Mouse (Mus musculus): Measurements from ENCODE around the gene Gm40193. TPM values are rescaled to one million over a fixed set of nuclear protein-coding genes. Genes with fewer than 3 reads are reported as not detected.
"Not testable (repeated sequence)": the region's sequence is repeated elsewhere in the genome, so short reads cannot be mapped to it uniquely, and the experiment has no call there.

Gm40193 gene
- polyA plus RNA-seq, 1 experiment from 2014 or later, result not detected

DNA sequence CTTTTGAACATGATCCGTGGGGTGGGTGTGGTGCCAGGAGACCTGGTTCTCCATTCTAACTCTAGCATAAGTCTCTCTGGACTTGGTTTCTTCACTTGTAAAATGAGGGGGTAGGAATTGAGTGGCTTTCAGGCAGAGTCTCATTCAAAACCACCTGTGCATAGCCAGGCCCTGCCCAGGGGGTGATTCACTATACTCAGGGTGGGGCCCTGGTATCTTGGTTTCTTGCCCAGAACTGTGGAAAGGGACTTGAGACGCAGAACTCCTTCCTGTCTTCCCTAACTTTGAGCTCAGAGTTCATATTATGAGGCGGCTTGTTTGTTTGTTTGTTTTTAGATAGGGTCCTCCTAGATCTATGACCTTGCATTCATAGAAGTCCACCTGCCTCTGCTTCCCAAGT is 44.5 kb upstream of the Gm40193 start:
- Histone ChIP-seq H3K27me3 (ENCODE audit: insufficient read depth, low read length) (no peaks in the 10 kb centered on the region), H3K4me2 (ENCODE audit: low read depth, low read length) (no peak overlapping the region), H3K9me3 (ENCODE audit: low read length) (no peaks in the 10 kb centered on the region), H3K4me1 (ENCODE audit: insufficient read depth) (peaks cover 39% of the 10 kb centered on the region), H3K27ac (ENCODE audit: low read depth) (no peak overlapping the region), H3K9ac (replicated peaks) (no peak overlapping the region), H3K36me3 (replicated peaks; ENCODE audit: insufficient read depth, low read length) (no peaks in the 10 kb centered on the region), H3K4me3 (ENCODE audit: low read depth, low read length) (no peak overlapping the region)
- DNase-seq (no peak), ATAC-seq (no peak)
- no peak for TF ChIP-seq CTCF (IDR thresholded peaks at IDR 0.05; ENCODE audit: low read depth)
- TF ChIP-seq EP300 (IDR thresholded peaks at IDR 0.05; ENCODE audit: low read depth), result no peak
- WGBS (ENCODE audit: insufficient replicate concordance), result 59% methylated on average over 3 of the region's 3 CpGs

DNA sequence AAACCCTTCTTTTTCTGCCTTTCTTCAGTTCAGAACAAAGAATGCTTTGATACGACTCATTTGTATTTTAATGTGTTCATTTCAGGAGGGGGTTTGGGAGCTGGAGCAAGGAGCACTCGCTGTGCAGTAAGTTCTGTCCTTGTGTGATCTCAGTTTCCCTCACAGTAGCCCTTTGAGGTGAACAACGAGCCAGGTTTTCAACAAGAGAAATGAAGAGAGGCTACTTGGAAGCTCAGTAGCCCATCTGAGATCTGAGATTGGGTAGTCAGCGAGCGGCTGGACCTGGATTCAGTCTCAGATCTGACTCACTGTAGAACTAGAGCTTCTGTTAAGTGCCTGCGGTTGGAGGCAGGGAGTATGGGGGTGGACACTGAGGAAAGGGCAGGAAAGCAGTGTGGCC is 41.1 kb upstream of the Gm40193 start:
- no peak for ATAC-seq
- no peak for DNase-seq
- no peak overlapping the region for H3K9ac ChIP-seq (replicated peaks)
- H3K4me2 ChIP-seq (ENCODE audit: low read depth, low read length), result no peak overlapping the region
- no peak overlapping the region for H3K27ac ChIP-seq (ENCODE audit: low read depth)
- H3K36me3 ChIP-seq (replicated peaks; ENCODE audit: insufficient read depth, low read length), result no peaks in the 10 kb centered on the region
- 82% methylated on average over 6 of the region's 6 CpGs for WGBS (ENCODE audit: insufficient replicate concordance)
- H3K27me3 ChIP-seq (ENCODE audit: insufficient read depth, low read length), result no peaks in the 10 kb centered on the region
- TF ChIP-seq EP300 (IDR thresholded peaks at IDR 0.05; ENCODE audit: low read depth) (no peak), CTCF (IDR thresholded peaks at IDR 0.05; ENCODE audit: low read depth) (no peak)
- peaks cover 28% of the 10 kb centered on the region for H3K4me1 ChIP-seq (ENCODE audit: insufficient read depth)
- no peak overlapping the region for H3K4me3 ChIP-seq (ENCODE audit: low read depth, low read length)
- H3K9me3 ChIP-seq (ENCODE audit: low read length), result no peaks in the 10 kb centered on the region

DNA sequence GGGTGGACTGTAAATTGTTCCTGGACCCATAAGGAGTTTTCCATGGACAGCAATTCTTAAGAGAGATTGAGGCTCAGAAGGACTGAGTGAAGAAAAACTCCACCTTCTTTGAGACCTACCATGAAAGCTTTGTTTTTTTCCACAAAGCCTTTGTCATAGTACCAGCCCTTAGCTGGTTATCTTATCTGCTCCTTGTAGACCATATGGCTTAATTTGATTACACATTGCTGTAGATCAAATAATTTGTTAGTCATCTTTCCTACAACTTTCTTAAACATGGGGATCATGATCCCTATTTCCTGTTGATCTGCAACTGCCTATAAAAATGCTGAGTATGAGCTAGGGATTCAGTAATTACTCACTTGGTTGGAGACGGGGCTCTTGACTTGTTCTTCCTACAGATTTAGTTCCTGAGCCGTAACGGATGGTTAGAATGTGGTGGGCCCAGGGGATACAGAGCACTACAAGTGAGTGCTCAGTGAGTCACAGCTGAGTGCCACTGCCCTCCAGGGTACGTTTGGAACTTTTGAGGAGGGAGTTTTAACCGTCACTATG is 39.7 kb upstream of the Gm40193 start:
- Histone ChIP-seq H3K27me3 (ENCODE audit: insufficient read depth, low read length) (no peaks in the 10 kb centered on the region), H3K4me1 (ENCODE audit: insufficient read depth) (peaks cover 21% of the 10 kb centered on the region), H3K9me3 (ENCODE audit: low read length) (no peaks in the 10 kb centered on the region), H3K4me2 (ENCODE audit: low read depth, low read length) (no peak overlapping the region), H3K36me3 (replicated peaks; ENCODE audit: insufficient read depth, low read length) (no peaks in the 10 kb centered on the region), H3K27ac (ENCODE audit: low read depth) (peak overlapping the region; percentile 39; the same call in 1 of the 2 replicates), H3K9ac (replicated peaks) (no peak overlapping the region), H3K4me3 (ENCODE audit: low read depth, low read length) (no peak overlapping the region)
- WGBS (ENCODE audit: insufficient replicate concordance), result 44% methylated on average over 5 of the region's 5 CpGs
- DNase-seq (no peak), ATAC-seq (peak; percentile 47; the same call in 1 of the 2 replicates)
- TF ChIP-seq EP300 (IDR thresholded peaks at IDR 0.05; ENCODE audit: low read depth), result peak; percentile 62; the same call in 1 of the 2 replicates
- no peak for TF ChIP-seq CTCF (IDR thresholded peaks at IDR 0.05; ENCODE audit: low read depth)

DNA sequence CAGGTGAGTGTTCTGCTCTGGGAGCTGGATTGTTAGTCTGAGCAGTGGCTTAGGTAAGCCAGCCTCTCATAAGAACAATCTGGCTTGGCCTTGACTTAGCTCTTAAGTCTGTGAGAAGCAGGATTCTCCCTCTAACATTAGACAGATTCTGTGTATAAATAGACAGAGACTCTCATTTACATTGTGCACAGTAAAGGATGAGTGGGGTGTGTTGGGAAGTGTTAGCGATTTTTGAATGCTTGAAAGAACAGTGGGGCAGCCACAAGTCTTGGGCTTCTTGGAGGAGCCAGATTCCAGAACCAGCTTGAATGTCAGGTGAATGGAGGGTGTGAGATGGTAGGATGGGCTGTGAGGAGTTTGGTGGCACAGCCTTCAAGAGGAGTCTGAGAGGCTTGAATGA is 38.9 kb upstream of the Gm40193 start:
- TF ChIP-seq CTCF (IDR thresholded peaks at IDR 0.05; ENCODE audit: low read depth) (no peak), EP300 (IDR thresholded peaks at IDR 0.05; ENCODE audit: low read depth) (no peak)
- DNase-seq (no peak), ATAC-seq (no peak)
- Histone ChIP-seq H3K27me3 (ENCODE audit: insufficient read depth, low read length) (no peaks in the 10 kb centered on the region), H3K4me1 (ENCODE audit: insufficient read depth) (peaks cover 16% of the 10 kb centered on the region), H3K4me3 (ENCODE audit: low read depth, low read length) (no peak overlapping the region), H3K9me3 (ENCODE audit: low read length) (no peaks in the 10 kb centered on the region), H3K9ac (replicated peaks) (no peak overlapping the region), H3K4me2 (ENCODE audit: low read depth, low read length) (no peak overlapping the region), H3K27ac (ENCODE audit: low read depth) (no peak overlapping the region), H3K36me3 (replicated peaks; ENCODE audit: insufficient read depth, low read length) (no peaks in the 10 kb centered on the region)
- WGBS (ENCODE audit: insufficient replicate concordance), result 90% methylated on average over 1 of the region's 1 CpGs

DNA sequence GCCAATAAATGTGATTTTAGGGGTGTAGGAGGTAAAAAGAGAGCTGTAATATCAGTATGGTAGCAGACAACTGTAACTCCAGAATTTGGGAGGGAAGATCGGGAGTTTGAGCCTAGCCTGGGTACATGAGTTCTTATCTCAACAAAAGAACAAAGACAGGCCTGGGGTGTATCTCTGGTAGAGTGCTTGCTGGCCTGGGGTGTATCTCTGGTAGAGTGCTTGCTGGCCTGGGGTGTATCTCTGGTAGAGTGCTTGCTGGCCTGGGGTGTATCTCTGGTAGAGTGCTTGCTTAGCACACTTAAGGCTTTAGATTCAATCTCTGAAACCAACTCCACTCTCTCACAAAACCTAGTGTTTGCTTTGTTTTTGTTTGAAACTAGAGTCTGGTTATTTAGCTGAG is 37.9 kb upstream of the Gm40193 start:
- not testable (repeated sequence) for H3K27me3 ChIP-seq (ENCODE audit: insufficient read depth, low read length); ATAC-seq; H3K4me3 ChIP-seq (ENCODE audit: low read depth, low read length); H3K9ac ChIP-seq (replicated peaks); H3K9me3 ChIP-seq (ENCODE audit: low read length); H3K36me3 ChIP-seq (replicated peaks; ENCODE audit: insufficient read depth, low read length); DNase-seq; H3K4me2 ChIP-seq (ENCODE audit: low read depth, low read length); H3K27ac ChIP-seq (ENCODE audit: low read depth)
- peaks cover 11% of the 10 kb centered on the region for H3K4me1 ChIP-seq (ENCODE audit: insufficient read depth)
- 52% methylated on average over 1 of the region's 1 CpGs for WGBS (ENCODE audit: insufficient replicate concordance)

DNA sequence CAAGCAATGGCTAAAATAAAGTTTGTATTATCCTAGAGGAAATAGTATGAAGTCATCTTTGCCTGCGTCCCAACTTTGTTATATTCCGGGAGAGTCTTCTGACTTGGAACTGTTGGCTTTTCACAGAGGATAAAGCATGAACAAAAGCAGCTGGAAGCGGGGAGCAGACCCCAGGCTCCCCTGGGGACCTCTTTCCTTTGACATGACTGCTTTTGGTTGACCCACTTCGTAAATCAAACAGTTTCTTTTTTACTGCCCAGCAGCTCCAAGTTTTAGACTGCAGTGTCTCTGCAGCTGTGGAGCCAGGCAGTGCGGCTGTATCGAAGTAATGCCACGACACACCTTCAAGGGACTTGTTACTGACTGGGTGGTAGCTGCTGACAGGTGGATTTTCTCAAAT is 33.8 kb upstream of the Gm40193 start:
- Histone ChIP-seq H3K9ac (replicated peaks) (no peak overlapping the region), H3K27me3 (ENCODE audit: insufficient read depth, low read length) (no peaks in the 10 kb centered on the region), H3K4me3 (ENCODE audit: low read depth, low read length) (no peak overlapping the region), H3K4me2 (ENCODE audit: low read depth, low read length) (no peak overlapping the region), H3K4me1 (ENCODE audit: insufficient read depth) (peaks cover 24% of the 10 kb centered on the region), H3K27ac (ENCODE audit: low read depth) (no peak overlapping the region), H3K9me3 (ENCODE audit: low read length) (no peaks in the 10 kb centered on the region), H3K36me3 (replicated peaks; ENCODE audit: insufficient read depth, low read length) (no peaks in the 10 kb centered on the region)
- WGBS (ENCODE audit: insufficient replicate concordance), result 82% methylated on average over 7 of the region's 7 CpGs
- no peak for ATAC-seq
- DNase-seq, result no peak
- no peak for TF ChIP-seq EP300 (IDR thresholded peaks at IDR 0.05; ENCODE audit: low read depth)
- TF ChIP-seq CTCF (IDR thresholded peaks at IDR 0.05; ENCODE audit: low read depth), result no peak

All from liver, postnatal 0 days (tissue).